Mouse (Mus musculus): ENCODE measurements around the gene Supt4a.

The Supt4a gene

DNA sequence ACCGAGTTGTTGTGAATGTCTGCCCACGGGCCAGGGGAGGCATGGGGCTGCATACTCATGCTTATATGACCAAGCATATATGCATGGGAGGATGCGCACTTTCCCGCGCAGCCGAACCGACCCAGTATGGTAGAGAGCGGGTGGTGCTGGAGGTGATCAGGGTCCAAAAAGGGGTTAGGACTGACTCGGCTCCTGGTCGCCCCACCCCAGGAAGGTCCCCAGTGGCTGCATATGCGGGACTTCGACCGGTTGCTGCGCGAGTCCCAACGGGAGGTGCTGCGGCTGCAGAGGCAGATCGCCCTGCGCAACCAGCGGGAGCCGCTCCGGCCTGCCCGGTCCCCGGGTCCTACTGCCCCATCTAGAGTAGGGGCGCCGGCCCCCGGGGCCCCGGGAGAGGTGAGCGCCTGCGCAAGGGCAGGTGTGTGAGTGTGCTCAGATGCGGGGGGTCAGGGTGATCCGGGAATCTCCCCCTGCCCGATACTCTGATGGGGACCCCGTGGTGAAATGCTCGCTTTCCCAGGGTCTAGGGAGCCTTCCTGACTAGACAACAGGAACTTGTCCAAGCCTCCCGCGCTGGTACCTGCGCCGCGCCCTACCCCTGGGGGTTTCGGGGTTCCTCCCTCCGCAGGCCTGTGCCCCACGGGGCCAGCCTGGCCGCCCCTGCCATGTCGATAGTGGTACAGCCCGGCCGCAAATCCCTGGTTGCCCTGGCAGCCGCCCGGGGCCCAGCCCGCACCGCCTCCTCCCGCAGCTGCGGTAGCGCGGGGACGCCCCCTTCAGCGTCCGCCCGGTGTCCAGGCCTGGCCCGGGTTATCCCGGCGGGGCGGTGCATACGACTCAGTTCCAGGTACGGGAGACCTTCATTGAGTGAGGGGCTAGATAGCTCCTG lies 26.9 kb downstream of the Supt4a start:
- DNase-seq (ENCODE audit: low spot score in 2 of 2) = peak in 1 of 2 experiments; percentile 45

DNA sequence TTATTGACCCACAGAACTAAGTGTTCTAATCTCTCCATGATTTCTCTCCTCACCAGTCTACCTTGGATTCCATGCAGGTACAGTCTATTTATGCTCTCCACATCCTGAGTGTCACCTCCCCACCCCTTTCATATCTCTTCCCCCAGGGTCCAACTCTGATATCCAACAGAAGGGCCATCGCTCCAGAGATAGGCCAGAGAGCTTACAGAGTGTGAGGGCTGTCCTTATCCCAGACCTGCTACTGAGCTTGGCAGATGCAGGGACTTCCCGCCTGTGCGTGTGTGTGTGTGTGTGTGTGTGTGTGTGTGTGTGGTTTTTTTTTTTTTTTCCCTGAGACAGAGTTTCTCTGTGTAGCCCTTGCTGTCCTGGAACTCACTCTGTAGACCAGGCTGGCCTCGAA lies 31.4 kb downstream of the Supt4a start:
- DNase-seq (ENCODE audit: low spot score in 2 of 2) = no peak

DNA sequence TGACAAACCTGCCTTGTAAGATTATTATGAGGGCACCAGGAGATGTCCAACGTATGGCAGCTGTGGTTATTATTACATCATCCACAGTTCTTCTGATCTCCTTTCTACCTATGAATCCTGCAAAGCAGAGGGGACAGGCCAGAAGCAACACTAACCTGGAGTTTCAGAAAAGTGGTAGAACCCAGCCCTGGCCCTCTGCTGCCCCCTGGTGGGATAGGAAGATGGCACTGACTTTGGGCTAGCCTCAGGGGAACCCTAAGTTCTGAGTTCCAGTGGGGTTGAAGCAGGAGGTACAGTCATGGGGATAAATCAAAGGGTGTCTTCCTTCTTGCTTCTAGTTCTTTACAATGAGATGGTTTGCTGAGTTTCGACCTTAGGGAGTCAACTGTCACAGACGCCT lies 33.6 kb downstream of the Supt4a start:
- peak; percentile 46 to 82 for DNase-seq (ENCODE audit: low spot score in 2 of 2)

DNA sequence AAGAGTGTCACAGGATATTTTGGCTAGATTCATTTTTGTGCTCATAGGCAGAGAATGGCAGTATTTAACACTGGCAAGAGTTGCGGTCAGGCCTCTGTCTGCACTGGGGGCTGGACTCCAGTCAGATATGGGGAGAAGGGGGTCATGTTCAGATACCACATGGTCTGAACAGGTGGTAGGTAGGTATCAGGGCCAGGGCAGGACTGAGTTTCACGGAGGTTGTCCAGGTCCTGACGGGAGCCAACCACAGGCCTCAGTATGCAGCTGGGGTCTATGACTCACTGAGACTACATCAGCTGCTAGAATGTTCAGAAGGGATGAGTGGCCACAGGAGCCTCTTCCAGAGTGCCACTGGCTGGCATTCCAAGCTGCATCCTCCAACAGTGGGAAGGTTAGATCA lies 35.0 kb downstream of the Supt4a start:
- no peak for DNase-seq (ENCODE audit: low spot score in 2 of 2)

DNA sequence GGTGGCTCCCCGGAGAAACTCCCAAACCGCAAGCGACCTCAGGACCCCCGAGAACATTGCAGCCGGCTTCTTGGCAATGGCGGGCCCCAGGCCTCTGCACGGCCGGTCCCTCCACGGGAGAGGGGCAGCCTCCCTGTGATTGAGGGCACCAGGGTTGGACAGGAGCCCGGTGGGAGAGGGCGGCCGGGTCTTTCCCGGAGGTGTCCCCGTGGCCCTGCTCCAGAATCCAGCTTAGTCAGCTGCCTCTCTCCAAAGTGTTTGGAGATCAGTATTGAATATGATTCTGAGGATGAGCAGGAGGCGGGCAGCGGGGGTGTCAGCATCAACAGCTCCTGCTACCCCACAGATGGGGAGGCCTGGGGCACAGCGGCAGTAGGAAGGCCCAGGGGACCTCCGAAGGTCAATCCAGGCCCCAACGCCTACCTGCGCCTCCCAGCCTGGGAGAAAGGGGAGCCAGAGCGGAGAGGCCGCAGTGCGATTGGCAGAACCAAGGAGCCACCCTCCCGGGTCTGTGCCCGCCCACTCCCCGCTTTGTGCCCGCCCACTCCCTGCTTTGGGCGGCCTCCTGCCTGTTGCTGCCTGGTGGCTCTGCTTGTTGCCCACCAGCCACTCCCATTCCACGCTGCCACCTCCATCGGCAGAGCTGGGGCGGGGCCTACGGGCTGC lies 40.9 kb downstream of the Supt4a start:
- DNase-seq (ENCODE audit: low spot score in 2 of 2) = peak; percentile 36 to 56

DNA sequence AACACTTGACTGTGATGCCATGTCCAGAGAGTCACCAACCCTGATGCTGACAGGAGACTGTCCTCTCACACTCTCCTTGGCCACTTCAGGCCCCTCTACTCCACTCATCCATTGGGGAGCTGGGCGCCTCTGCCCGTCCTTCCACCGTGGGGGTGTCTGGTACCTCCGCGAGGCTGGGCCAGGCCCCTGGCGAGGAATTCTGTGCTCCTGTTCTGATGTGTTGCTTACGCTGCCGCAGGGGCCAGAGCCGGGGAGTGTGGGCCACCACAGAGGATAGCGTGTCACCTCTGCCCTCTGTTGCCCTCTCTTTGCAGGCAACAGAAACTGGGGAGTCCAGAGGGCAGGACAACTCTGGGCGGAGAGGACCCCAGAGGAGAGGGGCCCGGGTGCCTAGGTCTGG lies 41.6 kb downstream of the Supt4a start:
- DNase-seq (ENCODE audit: low spot score in 2 of 2) = no peak

DNA sequence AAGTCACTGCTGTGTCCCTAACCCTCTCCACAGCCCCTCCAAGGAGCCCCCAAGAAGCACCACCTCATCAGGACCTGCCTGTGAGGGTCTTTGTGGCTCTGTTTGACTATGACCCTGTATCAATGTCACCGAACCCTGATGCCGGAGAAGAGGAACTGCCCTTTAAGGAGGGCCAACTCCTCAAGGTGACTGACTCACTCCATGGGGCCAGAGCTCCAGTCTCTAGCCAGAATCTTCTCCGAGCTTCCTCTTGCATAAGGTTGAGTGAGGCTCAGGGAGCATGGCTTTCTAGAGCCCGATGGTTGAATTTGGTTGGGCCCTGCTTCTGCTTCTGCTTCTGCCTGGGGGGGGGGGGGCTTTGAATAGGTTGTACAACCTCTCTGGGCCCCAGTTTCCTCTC lies 42.0 kb downstream of the Supt4a start:
- DNase-seq (ENCODE audit: low spot score in 2 of 2) = no peak

DNA sequence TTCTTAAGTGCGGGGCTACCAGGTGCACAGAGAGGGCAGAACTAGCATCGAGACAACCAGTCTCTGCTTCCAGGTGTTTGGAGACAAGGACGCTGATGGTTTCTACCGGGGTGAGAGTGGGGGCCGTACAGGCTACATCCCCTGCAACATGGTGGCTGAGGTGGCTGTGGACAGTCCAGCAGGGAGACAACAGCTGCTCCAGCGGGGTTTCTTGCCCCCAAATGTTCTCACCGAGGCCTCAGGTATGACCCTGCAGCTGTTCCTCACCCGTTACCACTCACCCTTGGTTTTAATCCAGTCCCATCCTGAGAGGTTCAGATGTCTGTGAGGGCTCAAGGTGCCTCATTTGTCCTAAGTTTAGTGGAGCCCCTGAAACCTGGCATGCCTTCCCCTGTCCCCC lies 42.8 kb downstream of the Supt4a start:
- no peak for DNase-seq (ENCODE audit: low spot score in 2 of 2)

DNA sequence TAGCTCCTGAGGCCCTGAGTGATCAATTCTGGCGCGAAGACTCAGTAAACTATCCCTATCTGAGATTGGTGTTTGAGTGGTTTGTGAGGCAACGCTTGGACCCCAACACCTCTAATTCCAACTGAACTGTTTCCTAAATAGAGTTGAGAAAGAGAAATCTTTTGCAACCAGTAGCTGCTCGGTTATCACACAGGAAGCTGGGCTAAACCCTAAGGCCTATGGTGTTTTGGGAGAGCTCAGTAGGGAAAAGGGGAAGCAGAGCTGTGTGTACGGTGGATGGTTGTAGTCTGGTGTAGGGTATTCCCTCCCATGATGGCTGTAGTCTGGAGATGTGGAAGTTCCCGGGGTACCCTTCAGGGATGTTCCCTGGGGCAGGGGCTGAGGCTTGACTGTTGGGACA lies 52.7 kb downstream of the Supt4a start:
- no peak for DNase-seq (ENCODE audit: low spot score in 2 of 2)

Measured in urinary bladder, adult 18-20 months (tissue).